Mouse (Mus musculus): ENCODE data around the gene Lrfn1.

Gene Lrfn1

GRCm38 (mm10) chr7:28451531-28452360 is at the start of gene Lrfn1:
Gene Lrfn1 (plus strand): TSS chr7:28451980.
- peak; percentile 51 for DNase-seq (ENCODE audit: low read depth, low spot score)

DNA sequence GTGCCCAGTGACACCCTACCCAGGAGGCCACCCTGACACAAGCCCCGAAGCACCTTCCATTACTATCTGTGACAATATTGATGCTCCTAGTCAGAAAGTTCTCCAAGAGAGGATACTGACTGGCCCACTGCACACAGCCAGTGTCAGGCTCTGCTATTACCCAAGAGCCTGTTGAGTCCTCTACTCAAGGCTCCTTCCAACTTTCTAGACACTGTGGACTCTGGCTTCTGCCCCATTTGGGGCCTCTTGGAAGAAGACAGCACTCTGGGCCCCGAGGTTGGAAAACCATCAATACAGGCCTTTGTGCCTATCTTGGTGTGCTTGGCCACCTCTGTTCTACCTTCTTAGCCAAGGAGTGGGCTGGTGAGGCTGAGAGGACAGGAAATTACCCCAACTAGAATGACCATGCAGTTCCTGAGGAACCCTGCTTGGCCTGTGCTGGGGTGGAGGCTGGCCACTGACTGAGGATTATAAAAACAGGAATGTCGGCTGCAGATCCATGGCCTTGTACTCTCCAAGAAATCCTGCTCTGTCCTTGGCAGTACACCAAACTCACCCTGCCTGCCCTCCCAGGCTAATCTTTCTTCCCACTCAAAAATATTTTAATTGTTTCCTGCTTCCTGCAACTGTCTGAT is 40.8 kb upstream of the Lrfn1 start:
- DNase-seq (ENCODE audit: low read depth, low spot score) = no peak

GRCm38 (mm10) chr7:28412826-28413225 is 39.0 kb upstream of the Lrfn1 start:
- peak; percentile 35 for DNase-seq (ENCODE audit: low read depth, low spot score)

- DNase-seq (ENCODE audit: low read depth, low spot score) = peak; percentile 64
Measured at GRCm38 (mm10) chr7:28417368-28417767, 34.4 kb upstream of the Lrfn1 start.

DNA sequence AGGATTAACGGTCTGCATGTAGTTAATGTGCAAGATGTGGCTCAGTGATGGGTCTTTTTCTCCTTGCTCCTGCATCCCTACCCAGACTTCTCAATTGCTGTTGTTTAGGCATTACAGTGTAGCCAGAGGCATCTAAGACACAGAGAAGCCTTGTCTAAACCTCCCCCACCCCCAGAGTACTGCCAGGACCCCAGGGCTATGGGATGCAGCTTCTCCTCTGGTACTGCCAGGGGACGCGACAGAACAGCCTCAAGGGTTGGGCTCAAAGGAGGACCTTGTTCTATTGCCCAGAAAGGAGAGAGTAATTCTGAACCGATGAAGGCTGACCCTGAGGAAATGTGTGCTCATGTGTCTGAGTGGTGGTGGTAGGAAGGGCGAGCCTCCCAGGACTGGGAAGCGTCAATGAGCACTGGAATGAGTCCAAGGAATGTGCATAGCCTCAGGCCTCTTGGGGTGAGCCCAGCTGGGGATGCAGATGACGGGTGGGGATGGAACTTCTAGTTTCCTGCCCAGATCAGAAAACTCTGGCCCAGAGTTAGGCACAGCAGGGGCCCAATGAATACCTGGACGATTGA is 33.6 kb upstream of the Lrfn1 start:
- peak; percentile 90 for DNase-seq (ENCODE audit: low read depth, low spot score)

- DNase-seq (ENCODE audit: low read depth, low spot score) = no peak
Measured at GRCm38 (mm10) chr7:28419416-28419815, 32.4 kb upstream of the Lrfn1 start.

- DNase-seq (ENCODE audit: low read depth, low spot score) = no peak
Measured at GRCm38 (mm10) chr7:28423018-28423417, 28.8 kb upstream of the Lrfn1 start.

DNA sequence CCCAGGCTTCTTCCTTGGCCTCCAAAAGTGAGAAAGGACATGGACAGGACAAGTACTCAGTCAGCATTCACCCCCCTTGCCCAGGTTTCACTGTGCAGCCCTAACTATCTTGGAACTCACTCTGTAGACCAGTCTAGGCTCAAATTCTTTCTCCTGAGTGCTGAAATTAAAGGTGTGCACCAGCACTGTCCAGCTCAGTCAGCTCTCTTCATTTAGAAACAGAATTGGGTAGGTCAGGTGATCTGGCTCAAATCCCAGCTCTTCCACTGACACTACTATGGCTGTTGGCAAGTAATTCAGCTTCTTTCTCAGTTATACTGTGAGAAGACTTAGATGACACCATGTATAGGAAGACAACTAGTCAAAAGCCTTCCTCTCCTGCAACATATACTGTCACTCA is 24.0 kb upstream of the Lrfn1 start:
- no peak for DNase-seq (ENCODE audit: low read depth, low spot score)

DNA sequence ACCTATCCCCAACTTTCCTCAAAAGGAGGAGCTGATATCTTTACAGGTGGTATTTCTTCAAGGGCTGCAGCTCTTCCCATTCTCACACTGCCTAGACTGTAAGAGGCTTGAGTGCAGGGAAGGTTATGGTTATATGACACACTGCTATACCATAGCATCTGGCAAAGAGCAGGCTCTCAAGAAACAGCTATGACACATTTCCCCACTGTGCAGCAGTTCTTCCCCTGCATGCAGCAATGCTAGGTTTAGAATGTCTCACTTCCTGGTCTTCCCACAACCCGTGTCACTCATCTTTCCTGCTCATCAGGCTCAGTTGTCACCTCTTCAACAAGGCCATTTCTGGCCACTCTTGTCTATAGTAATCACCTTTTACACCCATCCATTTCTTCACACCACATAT is 21.3 kb upstream of the Lrfn1 start:
- no peak for DNase-seq (ENCODE audit: low read depth, low spot score)

DNA sequence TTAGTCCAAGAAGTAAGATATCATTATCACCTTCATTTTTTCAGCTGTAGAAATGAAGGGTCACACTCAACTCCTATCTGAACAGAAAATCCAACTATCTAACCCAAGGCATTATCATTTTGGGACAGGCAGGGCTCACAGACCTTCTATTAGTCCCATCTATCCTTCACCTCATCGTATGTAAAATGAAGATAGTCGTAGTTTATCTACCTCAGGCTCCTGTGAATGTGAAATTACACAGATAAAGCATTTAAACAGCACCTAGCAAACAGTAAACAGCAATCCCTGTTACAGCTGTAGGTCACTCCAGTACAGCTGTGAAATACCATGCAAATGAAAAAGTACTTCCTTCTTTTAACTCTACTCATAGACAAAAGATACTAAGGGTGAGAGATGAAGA is 19.5 kb upstream of the Lrfn1 start:
- no peak for DNase-seq (ENCODE audit: low read depth, low spot score)

- no peak for DNase-seq (ENCODE audit: low read depth, low spot score)
Measured at GRCm38 (mm10) chr7:28435660-28436259, 16.0 kb upstream of the Lrfn1 start.

DNA sequence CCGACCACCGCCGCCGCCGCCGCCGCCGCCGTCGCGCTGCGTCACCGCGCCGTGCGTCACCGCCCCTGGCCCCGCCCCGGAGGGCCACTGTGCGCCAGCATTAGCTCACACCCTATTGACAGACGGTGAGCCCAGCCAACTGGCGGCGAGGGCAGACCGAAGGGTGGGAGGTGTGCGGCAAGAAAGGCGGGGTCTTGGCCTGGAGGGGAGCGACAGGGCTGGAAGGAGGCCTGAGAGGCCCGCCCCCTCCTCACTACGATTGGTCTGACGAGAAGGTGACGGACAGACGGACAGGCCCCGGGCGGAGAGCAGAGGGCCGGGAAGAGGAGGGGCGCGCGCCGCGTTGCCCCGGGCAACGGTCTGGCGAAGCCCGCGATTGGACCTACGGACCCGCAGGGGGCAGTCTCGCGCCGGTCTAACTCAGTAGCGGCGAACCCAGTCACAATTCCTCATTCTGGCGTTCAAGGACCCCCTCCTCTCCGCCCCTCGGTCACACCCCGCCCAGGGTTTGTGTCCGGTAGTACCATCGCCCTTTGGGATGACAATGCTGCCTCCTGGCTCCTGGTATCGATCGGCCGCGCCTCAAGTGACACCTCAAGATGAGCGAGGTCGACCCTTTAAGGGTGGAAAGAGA is 15.4 kb upstream of the Lrfn1 start:
- peak; percentile 100 for DNase-seq (ENCODE audit: low read depth, low spot score)

DNA sequence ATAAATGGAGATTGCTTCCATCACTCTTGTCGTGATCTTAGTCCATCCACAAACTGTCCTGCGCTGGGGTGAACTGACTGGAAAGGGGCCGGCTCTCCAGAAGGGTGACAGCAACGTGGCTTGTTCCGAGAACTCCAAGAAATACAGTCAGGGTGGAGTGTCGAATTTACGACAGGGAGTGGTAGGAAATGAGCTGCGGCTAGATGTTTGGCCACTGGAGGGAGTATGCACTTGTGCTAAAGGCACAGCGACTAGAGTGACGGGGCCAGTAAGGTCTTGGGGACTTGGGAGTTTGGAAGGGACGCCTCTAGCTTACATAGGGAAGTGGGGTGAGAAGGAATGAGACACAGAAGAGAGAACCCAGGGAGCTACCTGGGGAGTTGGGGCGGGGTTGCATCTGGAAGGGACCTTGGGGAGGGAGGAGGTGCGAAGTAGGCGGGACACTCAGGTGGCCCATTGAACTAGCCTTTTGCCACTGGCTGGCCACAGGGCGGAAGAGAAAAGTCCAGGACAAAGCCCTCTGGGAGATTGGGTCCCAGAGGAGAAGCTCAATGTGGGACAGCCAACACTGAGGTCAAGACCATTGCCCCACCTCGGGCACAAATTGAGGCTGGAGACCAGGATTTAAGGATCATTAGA is 14.7 kb upstream of the Lrfn1 start, which contains the start of gene Gmfg:
Gene Gmfg (plus strand): TSS at position 516 of the 639 bp plus-strand sequence.
- DNase-seq (ENCODE audit: low read depth, low spot score) = peak; percentile 96

DNA sequence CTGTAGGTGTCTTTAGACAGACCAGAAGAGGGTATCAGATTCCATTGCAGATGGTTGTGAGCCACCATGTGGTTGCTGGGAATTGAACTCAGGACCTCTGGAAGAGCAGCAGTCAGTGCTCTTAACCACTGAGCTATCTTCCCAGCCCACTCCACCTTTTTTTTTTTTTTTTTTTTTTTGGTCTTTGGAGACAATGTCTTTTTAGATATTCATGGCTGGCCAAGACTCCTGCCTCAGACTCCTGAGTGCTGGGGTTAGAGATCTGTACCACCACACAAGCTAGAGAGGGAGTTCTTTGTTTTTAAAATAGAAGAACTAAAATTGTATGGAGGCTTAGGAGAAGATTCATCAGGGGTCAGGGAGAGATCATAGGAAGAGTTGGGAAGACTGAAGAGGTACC is 13.8 kb upstream of the Lrfn1 start:
- no peak for DNase-seq (ENCODE audit: low read depth, low spot score)

DNA sequence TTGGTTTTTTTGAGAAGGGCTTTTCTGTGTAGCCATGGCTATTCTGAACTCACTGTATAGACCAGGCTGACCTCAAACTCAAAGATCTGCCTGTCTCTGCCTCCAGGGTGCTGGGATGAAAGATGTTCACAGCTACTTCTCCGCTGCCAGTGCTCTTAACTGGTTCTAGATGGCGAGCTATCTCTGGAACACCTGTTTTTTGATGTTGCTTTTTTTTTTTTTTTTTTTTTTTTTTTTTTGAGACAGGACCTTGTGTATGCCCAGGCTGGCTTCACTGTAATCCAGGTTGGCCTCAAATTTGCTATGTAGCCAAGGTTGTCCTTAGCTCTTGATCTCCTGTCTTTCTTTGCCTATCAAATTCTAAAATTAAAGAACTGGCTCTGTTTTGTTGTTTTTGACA is 13.0 kb upstream of the Lrfn1 start:
- DNase-seq (ENCODE audit: low read depth, low spot score) = no peak

DNA sequence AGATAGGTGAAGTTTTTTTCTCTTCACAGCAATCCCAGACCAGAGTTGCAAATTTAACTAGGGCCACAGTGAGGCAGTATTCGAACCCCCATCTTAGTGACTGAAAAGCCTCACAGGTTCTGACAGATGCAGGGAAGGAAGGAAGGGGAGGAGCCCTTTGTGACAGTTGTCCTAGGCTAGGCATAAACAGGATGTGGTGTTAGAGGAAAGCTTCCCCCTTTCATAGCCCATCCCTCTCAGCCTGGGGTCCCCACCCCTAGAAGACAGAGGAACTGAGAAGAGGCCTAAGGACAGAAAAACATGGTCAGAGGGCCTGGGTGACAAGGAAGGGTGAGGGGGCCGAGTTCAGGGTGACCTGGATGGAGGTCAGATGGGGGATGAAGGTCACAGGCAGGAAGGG is 11.0 kb upstream of the Lrfn1 start:
- peak; percentile 89 for DNase-seq (ENCODE audit: low read depth, low spot score)

- DNase-seq (ENCODE audit: low read depth, low spot score) = no peak
Measured at GRCm38 (mm10) chr7:28441776-28442485, 9.8 kb upstream of the Lrfn1 start.

- DNase-seq (ENCODE audit: low read depth, low spot score) = no peak
Measured at GRCm38 (mm10) chr7:28442688-28443087, 9.1 kb upstream of the Lrfn1 start.

DNA sequence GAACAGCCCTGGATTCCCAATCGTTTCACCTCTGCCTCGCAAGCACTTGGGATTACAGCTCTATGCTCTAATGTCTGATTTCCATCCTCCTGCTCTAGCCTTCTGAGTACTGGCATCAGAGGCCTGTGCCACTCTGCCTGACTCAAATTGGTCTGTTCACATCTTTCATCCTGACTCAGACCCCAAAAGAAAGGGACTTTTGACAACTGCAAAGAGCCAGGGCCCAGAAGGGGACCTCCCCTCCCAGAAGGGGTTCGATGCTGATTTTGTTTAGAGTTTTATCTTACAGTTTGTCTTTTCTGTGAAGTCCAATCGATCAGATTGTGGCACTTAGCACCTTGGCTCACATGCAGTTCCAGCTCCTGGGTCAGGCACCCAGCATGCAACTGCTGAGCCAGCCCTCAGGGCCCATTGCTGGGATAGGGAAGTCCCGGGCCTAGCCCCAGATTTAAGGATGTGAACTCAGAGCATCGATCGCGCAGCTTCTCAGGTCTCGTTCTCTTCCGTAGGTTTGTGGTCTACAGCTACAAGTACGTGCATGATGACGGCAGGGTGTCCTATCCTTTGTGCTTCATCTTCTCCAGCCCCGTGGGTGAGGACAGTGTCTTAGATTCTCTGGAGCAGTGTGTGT is 7.3 kb upstream of the Lrfn1 start:
- DNase-seq (ENCODE audit: low read depth, low spot score) = no peak

DNA sequence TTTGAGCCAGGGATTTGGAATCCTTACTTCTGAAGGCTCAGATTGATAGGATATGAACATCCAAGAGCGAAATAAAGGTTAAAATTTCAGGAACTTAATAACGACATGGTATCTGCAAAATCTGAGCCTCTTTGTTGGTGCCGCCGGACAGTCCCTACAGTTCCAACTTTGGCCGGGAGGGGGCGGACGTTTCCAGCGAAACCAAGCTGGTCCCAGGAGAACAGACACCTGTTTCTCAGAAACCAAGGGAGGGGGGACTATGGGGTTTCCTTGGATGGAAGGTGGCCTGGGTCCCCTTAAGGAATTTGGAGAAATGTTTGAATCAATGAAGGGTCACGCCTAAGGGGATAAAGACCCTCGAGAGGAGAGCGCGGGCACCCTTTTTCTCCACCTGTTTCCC is 5.3 kb upstream of the Lrfn1 start:
- peak; percentile 72 for DNase-seq (ENCODE audit: low read depth, low spot score)

Data from ES-CJ7 (cell line).